Comparison of ENCODE assay signal across 9 mouse cellular contexts in the genomic region with DNA sequence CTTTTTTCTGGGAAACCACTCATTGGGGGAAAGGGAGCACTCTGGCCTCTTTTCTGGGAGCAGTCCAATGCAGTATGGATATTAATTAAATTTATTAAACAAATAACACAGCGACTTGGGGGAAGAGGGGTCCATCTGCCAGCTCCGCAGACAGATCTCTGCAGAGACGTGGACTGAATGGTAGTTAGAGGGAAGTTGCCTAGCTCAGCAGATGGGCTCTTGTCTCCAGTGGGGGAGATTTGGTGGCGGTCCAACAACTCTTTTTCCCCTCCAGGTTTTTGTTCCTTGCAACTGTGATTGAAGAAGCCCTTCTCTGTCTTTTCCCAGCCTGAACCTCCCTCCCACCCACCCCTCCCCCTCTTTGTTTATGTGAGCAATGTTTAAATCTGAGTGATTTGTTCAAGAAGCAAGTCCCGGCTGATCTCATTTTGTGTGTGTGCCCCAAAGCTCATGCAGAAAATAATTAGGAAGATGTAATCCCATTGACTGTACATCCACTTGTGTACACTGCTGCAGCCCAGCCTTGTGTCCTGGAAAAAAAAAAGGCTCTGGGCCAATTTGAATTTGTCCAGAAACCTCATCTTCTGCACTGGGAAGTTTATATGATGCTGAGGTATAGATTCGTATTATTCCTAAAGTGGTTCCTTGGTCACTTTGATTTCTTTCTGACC. TPM values are rescaled to one million over a fixed set of nuclear protein-coding genes. Genes with fewer than 3 reads are reported as not detected.
DNase-seq lines count a peak whose midpoint lies in the region; ATAC-seq and TF ChIP-seq lines count a peak whose summit lies in the region.
"Had no signal": no experiment of that assay in that cellular context is flagged by ENCODE, and none has a peak within 500 bp of the region (broad histone marks: within the 10 kb centered on the region; RNA-seq: fewer than 3 reads in every experiment).

No protein-coding gene starts in this region.

- H3K4me2 ChIP-seq in neural tube, embryonic 12.5 days (replicated peaks): no peak overlapping the region
- peak overlapping the region; percentile 10; the same call in 1 of the 2 replicates for H3K4me2 ChIP-seq in hindbrain, postnatal 0 days (ENCODE audit: low read depth, low read length)
- no peak overlapping the region for H3K4me2 ChIP-seq in midbrain, postnatal 0 days (ENCODE audit: low read depth, low read length, poor library complexity, severe bottlenecking)
- no peak overlapping the region for H3K4me2 ChIP-seq in heart, embryonic 11.5 days
- H3K4me2 ChIP-seq: heart, embryonic 13.5 days had no signal

- H3K9me3 ChIP-seq in neural tube, embryonic 12.5 days: no peaks in the 10 kb centered on the region
- H3K9me3 ChIP-seq in hindbrain, postnatal 0 days (ENCODE audit: low read length): no peaks in the 10 kb centered on the region
- no peaks in the 10 kb centered on the region for H3K9me3 ChIP-seq in midbrain, postnatal 0 days (ENCODE audit: low read length)
- no peaks in the 10 kb centered on the region for H3K9me3 ChIP-seq in heart, embryonic 11.5 days (replicated peaks; ENCODE audit: control insufficient read depth, low read length)

- no peak overlapping the region for H3K27ac ChIP-seq in neural tube, embryonic 12.5 days
- peak overlapping the region; percentile 73 for H3K27ac ChIP-seq in hindbrain, postnatal 0 days
- no peak overlapping the region for H3K27ac ChIP-seq in midbrain, postnatal 0 days (ENCODE audit: low read depth, low read length)
- no peak overlapping the region for H3K27ac ChIP-seq in heart, embryonic 11.5 days (ENCODE audit: low read depth, low read length)
- H3K27ac ChIP-seq: heart, embryonic 13.5 days had no signal

- no peaks in the 10 kb centered on the region for H3K36me3 ChIP-seq in neural tube, embryonic 12.5 days
- H3K36me3 ChIP-seq in hindbrain, postnatal 0 days (ENCODE audit: insufficient read depth, low read length): no peaks in the 10 kb centered on the region
- H3K36me3 ChIP-seq in midbrain, postnatal 0 days (ENCODE audit: insufficient read depth, low read length): no peaks in the 10 kb centered on the region
- H3K36me3 ChIP-seq in heart, embryonic 11.5 days (ENCODE audit: control insufficient read depth, insufficient read depth, low read length): no peaks in the 10 kb centered on the region
- H3K36me3 ChIP-seq: heart, embryonic 13.5 days had no signal

- peak; percentile 7 to 24 for DNase-seq in frontal cortex, postnatal 14 days (ENCODE audit: low spot score in 2 of 2)
- no peak for DNase-seq in frontal cortex, postnatal 25 days (ENCODE audit: low spot score in 2 of 2)
- DNase-seq in neural tube, embryonic 10.5 days (ENCODE audit: extremely low spot score, low spot score): no peak
- peak; percentile 89 for DNase-seq in hindbrain, postnatal 0 days (ENCODE audit: low spot score)
- peak; percentile 91 for DNase-seq in midbrain, postnatal 0 days (ENCODE audit: low spot score)
- no peak for DNase-seq in heart, postnatal 25 days (ENCODE audit: low spot score)

- intact Hi-C loops in heart, postnatal 25 days (cut with DNase I): no loop called here

- H3K27me3 ChIP-seq in neural tube, embryonic 12.5 days (replicated peaks): no peaks in the 10 kb centered on the region
- H3K27me3 ChIP-seq in hindbrain, postnatal 0 days (ENCODE audit: insufficient read depth, low read length): no peaks in the 10 kb centered on the region
- H3K27me3 ChIP-seq in midbrain, postnatal 0 days (ENCODE audit: insufficient read depth, low read length): no peaks in the 10 kb centered on the region
- no peaks in the 10 kb centered on the region for H3K27me3 ChIP-seq in heart, embryonic 11.5 days (ENCODE audit: control insufficient read depth, insufficient read depth, low read length)
- H3K27me3 ChIP-seq: heart, embryonic 13.5 days had no signal

- peak; percentile 79 for ATAC-seq in neural tube, embryonic 12.5 days (ENCODE audit: low FRiP score, low read depth)
- ATAC-seq in hindbrain, postnatal 0 days: peak; percentile 94
- ATAC-seq in midbrain, postnatal 0 days (ENCODE audit: low FRiP score): peak; percentile 81
- ATAC-seq in heart, embryonic 11.5 days (replicated peaks; ENCODE audit: insufficient number of reproducible peaks, low FRiP score, low TSS enrichment): no peak

- peaks cover 4% of the 10 kb centered on the region; the same call in 1 of the 2 replicates for H3K4me1 ChIP-seq in neural tube, embryonic 12.5 days
- H3K4me1 ChIP-seq in hindbrain, postnatal 0 days (ENCODE audit: insufficient read depth, low read length): peaks cover 4% of the 10 kb centered on the region; the same call in 1 of the 2 replicates
- no peaks in the 10 kb centered on the region for H3K4me1 ChIP-seq in midbrain, postnatal 0 days (ENCODE audit: insufficient read depth, low read length)
- H3K4me1 ChIP-seq in heart, embryonic 11.5 days (ENCODE audit: control insufficient read depth, insufficient read depth, low read length): no peaks in the 10 kb centered on the region
- H3K4me1 ChIP-seq: heart, embryonic 13.5 days had no signal

- no peak overlapping the region for H3K9ac ChIP-seq in neural tube, embryonic 12.5 days
- no peak overlapping the region for H3K9ac ChIP-seq in hindbrain, postnatal 0 days (replicated peaks; ENCODE audit: low read length)
- 0 out of 2 replicates have a peak overlapping the region, but pooled peaks have one; percentile 4 for H3K9ac ChIP-seq in midbrain, postnatal 0 days (replicated peaks; ENCODE audit: low read length, poor library complexity, severe bottlenecking)
- H3K9ac ChIP-seq in heart, embryonic 11.5 days (ENCODE audit: low read depth, low read length): no peak overlapping the region
- H3K9ac ChIP-seq: heart, embryonic 13.5 days had no signal

- TF ChIP-seq CTCF in hindbrain, postnatal 0 days (IDR thresholded peaks at IDR 0.05; ENCODE audit: low read depth): no peak
- no peak for TF ChIP-seq CTCF in midbrain, postnatal 0 days (IDR thresholded peaks at IDR 0.05)

- WGBS in neural tube, embryonic 12.5 days: 69% methylated on average over 6 of the region's 6 CpGs
- WGBS in hindbrain, postnatal 0 days: 21% methylated on average over 6 of the region's 6 CpGs
- 33% methylated on average over 6 of the region's 6 CpGs for WGBS in midbrain, postnatal 0 days
- 67% methylated on average over 6 of the region's 6 CpGs for WGBS in heart, embryonic 11.5 days (ENCODE audit: insufficient replicate concordance)

- H3K4me3 ChIP-seq in neural tube, embryonic 12.5 days: no peak overlapping the region
- H3K4me3 ChIP-seq in hindbrain, postnatal 0 days (ENCODE audit: low read length): no peak overlapping the region
- no peak overlapping the region for H3K4me3 ChIP-seq in midbrain, postnatal 0 days (ENCODE audit: low read depth, low read length)
- no peak overlapping the region for H3K4me3 ChIP-seq in heart, embryonic 11.5 days (ENCODE audit: low read depth, low read length)
- H3K4me3 ChIP-seq: heart, embryonic 13.5 days had no signal

RNA-seq across cellular contexts. Expression of gene Them7, which starts 58.4 kb away (rescaled TPM):
- 0.29 and 0.58 TPM in 2 replicates for polyA plus RNA-seq in neural tube, embryonic 12.5 days (2016; fragmentation: Nextera tagmentation; extraction: Ambion mirVana)
- not detected in 2 replicates for total RNA-seq in hindbrain, postnatal 0 days (2014; rRNA removed)
- polyA plus RNA-seq in hindbrain, postnatal 0 days (2015; fragmentation: Nextera tagmentation; extraction: Ambion mirVana): 0.11 and 0.15 TPM in 2 replicates
- total RNA-seq in midbrain, postnatal 0 days (2014; rRNA removed): not detected in 2 replicates
- polyA plus RNA-seq in midbrain, postnatal 0 days (2015; fragmentation: Nextera tagmentation; extraction: Ambion mirVana): not detected in 2 replicates
- total RNA-seq in heart, postnatal 25 days (2021): 1 to 10 TPM; 1.8 to 2.0 TPM
- 1.3 and 1.5 TPM in 2 replicates for polyA plus RNA-seq in heart, embryonic 11.5 days (2014; fragmentation: Nextera tagmentation; extraction: Ambion mirVana)

Comparison
In these comparisons a context has a peak if more than half of its experiments do, and no peak if none do; other contexts are left out.
1. DNase-seq: peak in frontal cortex, postnatal 14 days (2 of 2), hindbrain, postnatal 0 days (single experiment) and midbrain, postnatal 0 days (single experiment); none in frontal cortex, postnatal 25 days (0 of 2), neural tube, embryonic 10.5 days (single experiment) and heart, postnatal 25 days (single experiment).